Mouse (Mus musculus) NIH3T3 (cell line): ENCODE data around the gene Tmigd3.

Experiments used
- DNase-seq: peaks from one replicate; pipeline ENCODE4 v3.0.0-alpha.2; 2012; ENCODE audit warnings: low read depth

Tmigd3 gene

DNA sequence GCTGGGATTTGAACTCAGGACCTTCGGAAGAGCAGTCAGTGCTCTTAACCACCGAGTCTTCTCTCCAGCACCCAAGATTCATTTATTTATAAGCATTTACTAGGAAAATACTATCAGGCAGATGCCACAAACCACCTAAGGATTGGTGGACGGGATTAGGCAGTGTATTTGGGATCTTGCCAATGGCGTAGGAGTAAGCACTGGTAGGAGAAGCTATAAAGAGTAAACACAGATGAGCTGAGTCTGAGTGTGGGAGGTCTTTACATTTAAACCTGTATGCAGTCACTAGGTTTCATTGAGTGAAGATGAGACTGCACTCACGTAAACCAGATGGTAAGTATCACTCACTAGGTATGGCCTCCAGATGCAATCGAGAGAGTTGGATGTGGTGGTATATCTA lies 63.2 kb downstream of the Tmigd3 start:
- no peak for DNase-seq

DNA sequence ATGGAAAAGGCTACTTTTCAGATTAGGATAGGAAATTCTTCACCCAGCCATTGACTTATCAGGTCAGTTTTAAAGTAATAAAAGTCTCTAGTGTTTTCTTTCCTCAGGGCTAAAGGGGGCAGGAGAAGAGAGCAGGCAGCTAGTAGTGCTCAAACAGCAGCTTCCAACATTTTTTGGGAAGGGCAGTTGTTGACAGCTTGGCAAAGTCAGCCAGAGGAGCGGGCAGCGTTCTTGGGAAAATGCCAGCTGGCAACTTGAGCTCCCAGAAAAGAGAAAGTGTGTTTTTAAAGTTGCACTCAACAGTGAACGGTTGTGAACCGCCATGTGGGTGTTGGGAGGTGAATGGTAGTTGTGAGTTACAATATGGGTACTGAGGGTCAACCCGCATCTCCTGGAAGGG lies 64.3 kb downstream of the Tmigd3 start:
- DNase-seq = peak; percentile 42

DNA sequence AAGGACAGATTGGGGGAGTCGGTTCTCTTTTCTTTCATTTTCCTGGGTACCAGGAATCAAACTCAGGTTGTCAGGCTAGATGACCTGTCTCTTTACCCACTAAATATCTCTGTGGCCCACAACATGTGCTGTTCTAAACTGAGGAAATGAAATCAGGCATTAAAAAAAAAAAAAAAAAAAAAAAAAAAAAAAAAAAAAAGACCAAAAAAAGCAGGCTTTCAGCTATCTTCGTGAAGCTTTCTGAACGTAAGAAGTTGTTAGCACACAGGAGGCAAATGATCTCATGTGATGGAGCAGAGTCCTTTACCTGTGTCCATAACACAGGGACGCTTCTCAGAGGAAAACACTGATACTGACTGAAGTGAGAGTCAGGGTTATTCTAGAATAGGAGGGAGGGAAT lies 65.4 kb downstream of the Tmigd3 start:
- no peak for DNase-seq

DNA sequence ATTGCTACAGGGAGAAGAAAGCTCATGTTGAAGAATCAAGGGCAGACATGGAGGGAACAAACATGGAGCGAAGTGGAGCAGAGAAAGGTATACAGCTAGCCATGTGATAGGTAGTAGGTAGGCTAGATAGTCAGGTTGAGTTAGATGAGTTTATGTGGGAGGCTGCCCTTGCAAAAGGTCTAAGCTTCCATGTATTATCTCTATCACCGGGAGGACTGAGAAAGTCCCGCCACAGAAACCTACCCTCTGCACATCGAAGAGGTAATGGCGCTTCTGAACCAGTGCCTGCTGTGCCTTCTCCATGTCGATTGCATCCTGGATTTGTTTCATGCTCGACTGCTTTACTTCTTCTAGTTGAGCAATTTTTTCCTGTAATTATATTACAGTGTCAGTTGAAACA lies 80.6 kb downstream of the Tmigd3 start:
- DNase-seq = no peak

DNA sequence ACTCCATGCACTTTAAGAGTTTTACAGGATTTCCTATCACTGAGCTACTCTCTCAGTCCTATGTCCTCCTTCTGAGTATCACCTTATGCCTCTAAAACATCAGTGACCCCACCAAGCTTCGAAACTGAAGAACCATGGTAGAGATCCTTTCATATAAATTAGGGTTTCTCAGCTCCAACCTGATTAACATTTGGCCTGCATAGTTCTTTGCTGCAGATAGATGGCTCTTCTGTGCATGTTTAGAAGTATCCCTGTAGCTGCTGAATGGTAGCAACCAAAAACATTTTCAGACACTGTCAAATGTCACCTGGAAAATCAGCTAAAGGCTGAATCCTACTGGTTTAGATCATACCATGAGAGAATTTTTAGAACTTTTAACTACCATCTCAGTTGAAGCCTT lies 86.5 kb downstream of the Tmigd3 start:
- DNase-seq = no peak

DNA sequence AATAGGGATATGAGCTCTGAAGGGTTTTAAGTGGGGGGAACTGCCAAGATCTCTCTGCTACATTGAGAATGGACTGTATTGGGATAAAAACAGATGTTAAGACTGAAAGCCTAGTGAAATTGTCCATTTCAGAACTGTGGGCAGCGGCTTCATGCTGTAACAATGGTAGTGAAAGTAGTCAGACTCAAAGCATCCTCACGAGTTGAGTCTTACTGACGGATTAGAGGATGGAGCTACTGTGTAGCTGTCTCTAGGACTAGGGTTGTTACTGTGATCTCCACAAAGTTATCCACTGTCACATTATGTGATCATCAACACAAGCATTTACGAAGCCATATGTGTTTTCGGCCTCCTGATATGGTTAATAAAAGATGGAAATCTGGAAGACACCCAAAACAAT lies 87.5 kb downstream of the Tmigd3 start:
- DNase-seq = peak; percentile 43

DNA sequence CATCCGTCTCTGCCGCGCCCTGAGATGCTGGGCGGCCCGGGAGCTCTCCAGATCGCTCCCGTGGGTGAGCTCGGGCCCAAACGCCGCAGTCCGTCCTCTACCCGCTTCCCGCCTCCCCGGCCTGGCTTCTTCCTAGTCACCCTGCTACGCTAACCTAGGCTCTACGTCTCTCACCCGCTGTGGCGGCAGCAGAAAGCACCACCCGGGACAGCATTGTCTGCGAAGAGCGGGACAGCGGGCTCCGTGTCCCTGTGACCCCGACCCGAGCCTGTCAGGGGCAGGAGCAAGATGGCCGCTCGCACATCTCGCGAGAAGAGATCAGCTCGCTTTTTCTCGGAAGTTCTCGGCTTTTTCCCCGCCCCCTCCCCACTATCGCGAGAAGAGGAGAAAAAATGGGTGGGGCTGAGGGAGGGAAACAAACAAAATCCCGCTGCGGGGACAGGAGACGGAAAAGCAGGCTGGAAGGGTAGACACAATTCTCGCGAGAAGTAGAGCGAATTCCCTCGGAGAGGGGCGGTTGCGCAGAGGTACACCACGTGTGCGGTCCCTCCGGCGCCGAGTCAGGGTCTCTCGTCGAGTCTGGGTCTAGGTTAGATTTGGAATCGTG lies 88.4 kb downstream of the Tmigd3 start, which contains the start of gene Wdr77:
Wdr77 (plus strand) TSS at position 396 of the 607 bp plus-strand sequence.
- peak; percentile 100 for DNase-seq

DNA sequence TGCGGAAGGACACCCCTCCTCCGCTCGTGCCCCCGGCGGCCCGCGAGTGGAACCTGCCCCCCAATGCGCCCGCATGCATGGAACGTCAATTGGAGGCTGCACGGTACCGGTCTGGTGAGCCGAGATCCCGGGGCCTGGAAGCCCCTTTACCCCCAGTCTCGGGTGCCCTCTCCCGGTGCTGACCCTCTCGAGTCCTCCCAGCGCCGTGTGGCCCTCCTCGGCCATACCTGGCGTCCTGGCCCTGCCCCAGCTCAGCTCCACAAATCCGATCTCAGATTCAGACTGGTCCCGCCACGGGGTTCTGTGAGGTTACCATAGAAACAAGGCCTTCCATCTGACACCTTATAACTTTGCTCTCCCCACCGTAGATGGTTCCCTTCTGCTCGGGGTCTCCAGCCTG lies 88.9 kb downstream of the Tmigd3 start:
- peak; percentile 48 for DNase-seq

DNA sequence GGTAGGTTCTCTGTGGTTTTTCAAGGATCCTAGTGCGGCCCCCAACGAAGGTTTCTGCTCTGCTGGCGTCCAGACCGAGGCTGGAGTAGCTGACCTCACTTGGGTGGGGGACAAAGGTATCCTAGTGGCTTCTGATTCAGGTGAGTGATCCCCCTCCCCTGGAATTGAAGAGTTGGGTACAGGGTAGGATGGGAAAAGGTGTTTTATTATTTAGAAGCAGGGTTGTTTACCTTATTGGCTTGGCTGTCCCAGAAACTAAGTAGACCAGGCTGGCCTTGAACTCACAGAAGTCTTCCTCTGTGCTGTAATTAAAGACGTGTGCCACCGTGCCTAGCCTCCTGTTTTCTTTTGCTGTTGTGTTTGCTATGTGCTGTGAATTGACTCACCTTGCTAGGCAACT lies 89.3 kb downstream of the Tmigd3 start, which contains the start of gene Atp5f1:
Atp5f1 (minus strand) TSS at position 101 of the 400 bp plus-strand sequence.
- DNase-seq = no peak

DNA sequence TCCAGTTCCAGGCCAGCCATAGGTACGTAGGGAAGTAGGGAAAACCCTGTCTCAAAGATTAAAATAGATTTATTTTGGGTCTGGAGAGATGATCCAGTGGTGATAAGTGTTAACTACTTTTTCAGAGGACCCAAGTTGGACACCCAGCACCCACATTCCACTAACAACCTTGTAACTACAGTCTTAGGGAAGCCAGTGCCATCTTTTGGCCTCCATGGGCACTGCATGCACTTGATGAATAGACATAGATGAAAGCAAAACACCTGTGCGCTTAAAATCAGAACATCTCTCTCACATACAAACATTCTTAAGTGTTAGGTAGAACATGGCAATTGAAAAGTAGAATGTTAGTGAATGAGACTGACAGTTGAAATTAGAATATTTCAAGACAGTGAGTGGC lies 90.0 kb downstream of the Tmigd3 start:
- DNase-seq = peak; percentile 47

DNA sequence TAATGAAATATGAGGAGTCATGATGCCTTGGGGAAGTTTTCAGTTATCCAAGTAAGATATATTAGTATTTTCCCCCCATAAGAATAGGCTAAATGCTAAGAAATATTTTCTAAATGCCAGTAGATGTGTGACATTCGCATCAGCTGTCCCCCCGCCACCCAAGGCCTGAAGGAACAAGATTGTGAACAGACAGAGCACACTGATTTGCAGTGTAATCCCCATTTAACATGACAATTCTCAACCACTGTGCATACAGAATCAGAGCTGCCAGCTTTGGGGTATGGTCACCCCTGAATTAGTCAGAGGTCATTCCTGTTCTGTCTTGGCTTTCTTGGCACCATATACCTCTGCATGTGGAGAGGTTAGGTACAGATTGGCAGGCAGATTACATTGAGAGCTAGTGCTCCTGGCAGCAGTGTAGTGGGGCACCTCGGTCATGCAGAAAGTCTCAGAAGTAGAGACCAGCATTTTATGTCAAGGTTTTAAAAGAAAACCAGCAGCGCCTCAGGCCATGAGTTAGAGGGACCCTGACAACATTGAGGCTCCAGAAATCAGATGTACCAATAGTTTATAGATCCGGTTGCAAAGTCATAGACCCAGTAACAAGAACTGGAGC lies 101.2 kb downstream of the Tmigd3 start:
- no peak for DNase-seq

DNA sequence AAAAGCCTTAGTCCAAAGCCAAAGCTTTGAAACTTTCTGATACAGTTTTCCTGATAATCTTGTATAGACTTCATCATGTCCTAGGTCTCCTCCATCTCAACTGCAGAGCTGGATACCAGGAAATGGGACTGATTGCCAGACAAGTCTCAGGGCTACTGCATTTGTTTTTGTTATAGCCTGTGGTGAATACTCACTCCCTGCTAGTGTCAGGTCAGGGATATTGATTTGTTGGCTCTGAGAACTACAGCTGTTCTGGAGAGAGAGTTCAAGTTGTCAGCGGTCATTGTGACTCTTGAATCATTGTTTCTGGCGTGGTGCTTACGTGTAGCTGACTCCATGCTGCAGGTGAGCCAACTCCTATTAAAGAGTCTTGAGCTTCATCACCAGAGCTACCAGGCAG lies 102.7 kb downstream of the Tmigd3 start, which contains the start of gene Ovgp1:
Ovgp1 (plus strand) TSS at position 301 of the 400 bp plus-strand sequence.
- no peak for DNase-seq
